Mouse (Mus musculus) spleen, adult 2 months (tissue): Measurements from ENCODE around the gene Fgfr2. TPM values are rescaled to one million over a fixed set of nuclear protein-coding genes. Genes with fewer than 3 reads are reported as not detected.

Experiments used
- DNase-seq, 2 experiments: peaks; one replicate each; pipeline versions ENCODE4 v3.0.0 to v3.0.0-alpha.2; 2012 to 2021; ENCODE audit warnings: low spot score in 2 of 2, low read depth in 1 of 2
- H3K27ac ChIP-seq: fragments of 200-500 bp; 2 replicates; pipeline ENCODE4 v1.5.1; 2012; ENCODE audit warnings: low read length, inconsistent platforms; ENCODE audit not compliant: insufficient read depth
- H3K27me3 ChIP-seq: fragments of 200-500 bp; 2 replicates; pipeline ENCODE4 v1.6.1; 2012; ENCODE audit warnings: mild to moderate bottlenecking, moderate library complexity, low read length, inconsistent platforms; ENCODE audit not compliant: control insufficient read depth, insufficient read depth
- H3K36me3 ChIP-seq: fragments of 200-500 bp; 2 replicates; pipeline ENCODE4 v1.6.1; 2012; ENCODE audit warnings: mild to moderate bottlenecking, low read length, inconsistent platforms; ENCODE audit not compliant: control insufficient read depth, insufficient read depth
- H3K4me1 ChIP-seq: fragments of 200-500 bp; 2 replicates; pipeline ENCODE4 v1.6.1; 2011; ENCODE audit warnings: inconsistent platforms; ENCODE audit not compliant: control insufficient read depth, insufficient read depth, insufficient read length
- H3K4me3 ChIP-seq: fragments of 200-500 bp; 2 replicates; pipeline ENCODE4 v1.5.1; 2011; ENCODE audit warnings: mild to moderate bottlenecking, inconsistent platforms; ENCODE audit not compliant: insufficient read depth, insufficient read length; ENCODE audit errors: extremely low read depth
- CTCF ChIP-seq: fragments of 200-500 bp; IDR thresholded peaks from 2 replicates; pipeline ENCODE4 v1.5.1; 2011; ENCODE audit warnings: mild to moderate bottlenecking, inconsistent platforms; ENCODE audit not compliant: insufficient read depth, insufficient read length, insufficient replicate concordance; ENCODE audit errors: extremely low read depth
- POLR2A ChIP-seq: fragments of 200-500 bp; IDR thresholded peaks from 2 replicates; pipeline ENCODE4 v1.6.1; 2011; ENCODE audit warnings: low read depth, low read length, inconsistent platforms
- whole genome bisulfite sequencing: fragments of 180-500 bp; shearing (Covaris S2); methylation state at CpG from one replicate; pipeline ENCODE4 v1.1.7; 2018; 5-methylcytosine and 5-hydroxymethylcytosine counted together
- polyA plus RNA-seq: library from polyadenylated mRNA; depleted of rRNA; stranded (reverse); fragments of >200 nt; gene quantifications from 2 replicates; pipeline ENCODE4 v1.2.3, GENCODE M21; 2012

Gene Fgfr2
- polyA plus RNA-seq, 1 experiment: 1.6 TPM

GRCm38 (mm10) chr7:132698737-132699136 lies 424.4 kb downstream of the Fgfr2 start:
- no peaks in the 10 kb centered on the region for H3K36me3 ChIP-seq
- H3K4me1 ChIP-seq: peaks cover 28% of the 10 kb centered on the region; the same call in 1 of the 2 replicates
- TF ChIP-seq POLR2A (no peak), CTCF (no peak)
- H3K27me3 ChIP-seq: no peaks in the 10 kb centered on the region
- H3K27ac ChIP-seq: no peak overlapping the region
- DNase-seq: no peak
- no peak overlapping the region for H3K4me3 ChIP-seq
- WGBS: 19% methylated on average over 4 of the region's 4 CpGs

GRCm38 (mm10) chr7:132697258-132697796 lies 425.8 kb downstream of the Fgfr2 start:
- DNase-seq: no peak
- WGBS: 55% methylated on average over 8 of the region's 8 CpGs
- peaks cover 16% of the 10 kb centered on the region; the same call in 1 of the 2 replicates for H3K4me1 ChIP-seq
- no peak overlapping the region for H3K27ac ChIP-seq
- H3K36me3 ChIP-seq: no peaks in the 10 kb centered on the region
- H3K4me3 ChIP-seq: no peak overlapping the region
- TF ChIP-seq CTCF: no peak
- H3K27me3 ChIP-seq: no peaks in the 10 kb centered on the region

- H3K36me3 ChIP-seq: no peaks in the 10 kb centered on the region
- TF ChIP-seq CTCF: no peak
- no peak for TF ChIP-seq POLR2A
- H3K27me3 ChIP-seq: no peaks in the 10 kb centered on the region
- DNase-seq: no peak
- WGBS: 94% methylated on average over 2 of the region's 2 CpGs
- no peak overlapping the region for H3K27ac ChIP-seq
- H3K4me1 ChIP-seq: peaks cover 14% of the 10 kb centered on the region
- no peak overlapping the region for H3K4me3 ChIP-seq
These were observed 429.6 kb downstream of the Fgfr2 start for GRCm38 (mm10) chr7:132693561-132693960.

- WGBS: 90% methylated on average over 9 of the region's 9 CpGs
- Histone ChIP-seq H3K36me3 (no peaks in the 10 kb centered on the region), H3K4me1 (peaks cover 23% of the 10 kb centered on the region), H3K27me3 (no peaks in the 10 kb centered on the region), H3K4me3 (no peak overlapping the region), H3K27ac (no peak overlapping the region)
- DNase-seq: no peak
- TF ChIP-seq CTCF: no peak
- TF ChIP-seq POLR2A: no peak
These were observed 430.4 kb downstream of the Fgfr2 start for GRCm38 (mm10) chr7:132692719-132693118.

GRCm38 (mm10) chr7:132690716-132691472 lies 432.3 kb downstream of the Fgfr2 start:
- Histone ChIP-seq H3K4me1 (peaks cover 38% of the 10 kb centered on the region), H3K4me3 (no peak overlapping the region), H3K27me3 (no peaks in the 10 kb centered on the region), H3K27ac (no peak overlapping the region), H3K36me3 (no peaks in the 10 kb centered on the region)
- DNase-seq: no peak
- no peak for TF ChIP-seq POLR2A
- TF ChIP-seq CTCF: no peak
- WGBS: 71% methylated on average over 14 of the region's 14 CpGs

- Histone ChIP-seq H3K27me3 (no peaks in the 10 kb centered on the region), H3K27ac (no peak overlapping the region), H3K4me3 (no peak overlapping the region), H3K36me3 (no peaks in the 10 kb centered on the region), H3K4me1 (peaks cover 41% of the 10 kb centered on the region)
- DNase-seq: no peak
- TF ChIP-seq CTCF (no peak), POLR2A (no peak)
- 49% methylated on average over 5 of the region's 5 CpGs for WGBS
These were observed 433.4 kb downstream of the Fgfr2 start for GRCm38 (mm10) chr7:132689722-132690121.

- 65% methylated on average over 5 of the region's 5 CpGs for WGBS
- Histone ChIP-seq H3K36me3 (no peaks in the 10 kb centered on the region), H3K27me3 (no peaks in the 10 kb centered on the region), H3K4me3 (no peak overlapping the region), H3K4me1 (peaks cover 41% of the 10 kb centered on the region), H3K27ac (no peak overlapping the region)
- no peak for DNase-seq
- TF ChIP-seq CTCF (no peak), POLR2A (no peak)
These were observed 434.4 kb downstream of the Fgfr2 start for GRCm38 (mm10) chr7:132688721-132689120.
